Mouse (Mus musculus) right cerebral cortex, adult 18-20 months (tissue): ENCODE measurements around the gene Rps11.
A peak's percentile ranks its signal among the peaks of the same experiment; 100 is the strongest.
"Not testable (repeated sequence)": the region's sequence is repeated elsewhere in the genome, so short reads cannot be mapped to it uniquely, and the experiment has no call there.

Experiments used
- DNase-seq: peaks from one replicate; pipeline ENCODE4 v3.0.0; 2022; ENCODE audit warnings: mixed read lengths

Rps11 gene

DNA sequence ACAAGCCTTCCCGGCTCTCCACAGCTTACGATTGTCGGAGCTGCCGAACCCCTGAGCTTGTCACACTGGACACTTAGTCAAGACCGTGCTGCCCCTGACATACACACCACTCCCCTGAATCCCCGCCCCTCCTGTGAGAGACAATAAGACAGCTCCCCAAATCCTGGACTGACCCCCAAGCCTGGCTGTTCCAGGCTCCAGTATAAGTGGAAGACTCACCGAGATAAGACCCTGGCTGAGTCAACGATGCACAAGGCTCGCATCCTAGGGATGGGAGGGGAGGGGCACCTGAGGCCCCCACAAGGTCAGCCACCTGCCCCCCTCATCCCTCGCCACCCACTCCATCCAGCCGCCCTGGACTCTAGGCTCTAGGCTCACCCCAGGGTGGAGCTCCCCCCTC is 7.6 kb upstream of the Rps11 start:
- no peak for DNase-seq

DNA sequence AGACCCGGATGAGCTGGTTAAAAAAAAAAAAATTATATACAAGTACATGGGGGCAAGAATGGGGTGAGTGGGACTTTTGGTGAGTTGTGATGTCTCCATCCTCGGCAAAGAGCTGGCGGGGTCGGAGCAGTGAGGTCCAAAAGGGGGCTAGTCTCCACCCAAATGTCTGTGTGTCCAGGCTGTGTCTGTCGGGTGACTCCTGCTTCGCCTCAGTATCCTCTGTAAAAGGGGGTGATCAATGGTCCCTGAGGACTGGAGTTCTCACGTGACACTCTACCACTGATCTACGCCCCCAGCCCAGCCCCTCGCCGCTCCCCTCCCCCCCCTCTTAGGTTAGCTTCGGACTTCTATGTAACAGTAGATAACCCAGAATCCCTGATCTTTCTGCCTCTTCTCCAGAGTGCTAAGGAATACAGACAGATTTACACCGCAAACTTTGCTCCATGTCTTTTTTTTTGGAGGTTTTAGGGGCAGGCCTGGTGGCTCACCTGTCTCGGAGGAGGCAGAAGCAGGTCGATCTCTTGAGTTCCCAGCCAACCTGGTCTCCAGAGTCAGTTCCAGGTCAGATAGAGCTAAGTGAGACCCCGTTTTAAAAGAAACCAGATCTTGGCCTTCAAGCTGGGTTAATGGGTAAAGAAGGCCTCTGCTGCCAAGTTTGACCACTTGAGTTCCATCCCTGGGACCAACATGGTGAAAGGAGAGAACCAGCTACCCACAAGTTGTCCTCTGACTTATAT is 5.7 kb upstream of the Rps11 start:
- no peak for DNase-seq

DNA sequence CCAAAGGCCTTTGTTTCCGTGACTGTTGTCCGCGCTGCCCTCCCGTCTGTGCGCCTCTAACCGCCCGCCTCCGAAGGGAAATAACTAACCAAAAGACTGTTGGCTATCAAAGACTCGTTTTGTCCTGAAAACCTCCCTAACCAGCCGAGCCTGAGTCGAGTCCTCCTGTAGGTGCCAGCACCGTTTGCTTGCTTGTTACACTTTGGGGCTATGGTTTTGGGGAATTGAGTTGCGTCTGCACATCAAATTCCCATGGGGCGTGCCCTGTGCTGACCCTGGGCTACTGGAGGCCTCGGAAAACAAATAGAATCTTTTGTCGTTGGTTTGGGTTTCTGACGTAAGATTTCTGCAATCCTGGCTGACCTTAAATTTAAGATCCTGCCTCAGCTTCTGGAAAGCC is 5.1 kb upstream of the Rps11 start:
- DNase-seq = no peak

DNA sequence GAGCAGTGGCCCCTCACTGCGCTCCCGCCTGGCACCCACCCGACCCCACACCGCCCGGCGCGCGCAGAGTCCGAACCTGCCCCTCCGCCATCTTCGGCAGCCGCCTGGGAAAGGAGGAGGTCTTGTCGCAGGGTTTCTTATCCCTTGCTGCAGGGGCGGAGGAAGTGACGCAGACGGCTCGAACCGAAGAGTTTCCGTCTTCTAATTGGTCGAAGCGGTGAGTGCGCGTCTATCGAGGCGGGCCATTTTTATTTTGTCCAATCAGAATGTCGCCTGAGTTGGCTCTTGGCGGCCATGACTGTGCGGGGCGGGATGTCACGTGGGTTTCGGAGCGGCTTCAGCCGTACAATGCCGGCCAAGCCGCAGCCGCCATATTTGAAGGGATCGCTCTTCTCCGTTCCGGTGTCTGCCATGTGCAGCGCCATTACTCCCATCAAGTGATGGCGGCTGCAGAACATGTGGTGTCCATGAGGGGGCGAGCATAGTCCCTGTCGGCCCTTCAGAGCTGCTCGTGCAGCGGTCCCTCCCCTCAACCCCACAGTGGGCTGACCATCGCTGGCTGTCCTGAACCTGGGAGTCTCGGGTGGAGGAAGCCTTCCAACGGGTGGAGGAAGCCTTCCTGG is 4.5 kb upstream of the Rps11 start, which contains the start of gene Rpl13a:
Gene Rpl13a (minus strand): TSS at position 138 of the 623 bp plus-strand sequence.
- DNase-seq = peak; percentile 100

DNA sequence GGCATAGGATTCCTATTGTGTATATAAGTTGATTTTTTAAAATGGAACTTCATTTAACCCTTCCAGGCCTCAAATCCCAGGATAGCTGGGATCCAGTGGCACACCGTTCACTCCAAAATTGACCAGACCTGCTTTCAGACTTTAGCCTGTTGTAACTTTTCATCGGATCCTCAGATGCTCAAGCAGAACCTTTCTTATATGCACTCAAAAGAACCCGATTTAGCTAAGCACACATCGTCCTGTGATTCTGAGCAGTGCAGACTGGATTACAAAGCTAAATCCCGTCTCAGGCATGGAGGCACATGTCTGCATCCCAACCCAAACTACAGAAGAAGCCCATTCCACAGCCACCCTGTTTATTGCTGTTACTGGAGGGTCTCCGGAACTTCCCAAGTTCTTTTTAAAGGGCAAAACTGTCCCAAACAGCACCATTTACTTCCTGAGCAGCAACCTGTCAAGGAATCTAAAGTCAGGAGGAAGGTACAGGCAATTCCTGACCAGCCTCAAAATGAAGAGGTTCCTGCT is 3.5 kb upstream of the Rps11 start:
- no peak for DNase-seq

DNA sequence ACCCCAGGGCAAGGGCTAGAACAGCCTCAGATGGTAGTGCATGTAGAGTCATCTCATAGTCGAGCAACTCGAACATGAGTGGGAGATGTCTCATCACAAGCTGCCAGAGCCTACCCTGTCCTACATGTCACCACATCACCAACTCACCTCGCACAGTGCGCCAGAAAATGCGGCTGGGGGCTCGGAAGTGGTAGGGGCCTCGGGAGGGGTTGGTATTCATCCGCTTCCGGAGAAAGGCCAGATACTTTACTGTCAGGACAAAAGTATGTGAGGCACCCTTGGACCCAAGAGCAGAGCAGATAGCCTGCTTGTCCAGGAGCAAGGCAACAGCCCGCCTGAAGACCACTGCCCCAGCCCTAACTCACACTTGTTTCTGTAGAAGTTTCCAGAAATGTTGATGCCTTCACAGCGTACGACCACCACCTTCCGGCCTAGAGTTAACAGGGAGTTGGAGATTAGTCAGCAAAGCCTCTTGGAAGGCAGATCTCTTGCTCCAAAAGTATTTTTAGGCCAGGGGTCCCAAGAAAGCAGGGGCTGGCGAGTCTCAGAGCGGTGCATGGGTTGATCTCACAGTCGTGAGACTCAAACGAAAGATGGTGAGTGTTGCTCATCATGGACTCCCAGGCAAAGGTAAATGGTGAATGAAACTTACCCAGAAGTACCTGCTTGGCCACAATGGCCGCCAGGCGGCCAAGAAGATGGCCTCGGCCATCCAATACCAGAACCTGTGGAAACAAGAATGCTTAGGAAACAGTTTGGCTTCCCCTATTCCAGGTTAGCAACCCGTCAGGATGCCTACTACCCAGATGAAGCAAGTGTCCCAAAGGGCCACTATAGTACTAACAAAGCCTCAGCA is 2.8 kb upstream of the Rps11 start:
- no peak for DNase-seq

DNA sequence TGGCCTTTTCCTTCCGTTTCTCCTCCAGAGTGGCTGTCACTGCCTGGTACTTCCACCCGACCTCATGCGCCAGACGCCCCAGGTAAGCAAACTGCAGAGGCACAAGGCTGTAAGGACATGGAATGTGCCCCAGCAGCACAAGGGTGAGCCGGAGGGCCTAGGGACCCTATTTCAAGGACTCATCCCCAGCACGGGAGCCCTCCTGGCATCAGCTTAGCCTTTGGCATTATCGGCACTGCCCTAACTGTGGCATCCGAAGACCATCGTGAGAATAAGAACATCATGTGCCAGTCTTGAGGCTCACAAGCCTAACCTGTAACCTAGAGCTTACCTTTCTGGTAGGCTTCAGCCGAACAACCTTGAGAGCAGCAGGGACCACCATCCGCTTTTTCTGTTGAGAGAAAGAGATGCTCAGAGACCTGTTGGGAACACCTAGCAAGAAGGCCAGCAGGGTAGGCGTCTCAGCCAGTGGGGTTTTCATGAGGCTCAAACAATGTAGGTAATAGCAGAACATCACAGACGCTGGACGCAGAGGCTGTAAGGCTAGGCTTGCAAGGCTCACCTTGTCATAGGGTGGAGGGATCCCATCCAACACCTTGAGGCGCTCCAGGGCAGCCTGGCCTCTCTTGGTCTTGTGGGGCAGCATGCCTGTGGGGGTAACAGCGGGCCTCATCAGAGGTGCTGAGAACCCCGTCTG is 2.1 kb upstream of the Rps11 start:
- DNase-seq = no peak

DNA sequence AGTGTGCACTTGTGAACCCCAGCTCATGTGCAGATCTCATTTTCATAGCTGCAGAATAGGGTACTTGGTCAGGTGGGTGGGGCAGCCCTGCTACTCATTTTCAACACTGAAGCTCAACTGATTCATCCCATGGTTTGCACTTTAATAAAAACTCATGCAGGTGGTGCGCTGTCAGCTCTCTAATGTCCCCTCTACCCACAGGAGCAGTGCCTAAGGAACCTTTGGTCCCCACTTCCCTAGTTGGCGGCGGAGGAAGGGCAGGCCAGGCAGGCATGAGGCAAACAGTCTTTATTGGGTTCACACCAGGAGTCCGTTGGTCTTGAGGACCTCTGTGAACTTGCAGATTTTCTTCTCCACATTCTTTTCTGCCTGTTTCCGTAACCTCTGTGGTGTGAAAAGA is 1.4 kb upstream of the Rps11 start:
- not testable (repeated sequence) for DNase-seq

DNA sequence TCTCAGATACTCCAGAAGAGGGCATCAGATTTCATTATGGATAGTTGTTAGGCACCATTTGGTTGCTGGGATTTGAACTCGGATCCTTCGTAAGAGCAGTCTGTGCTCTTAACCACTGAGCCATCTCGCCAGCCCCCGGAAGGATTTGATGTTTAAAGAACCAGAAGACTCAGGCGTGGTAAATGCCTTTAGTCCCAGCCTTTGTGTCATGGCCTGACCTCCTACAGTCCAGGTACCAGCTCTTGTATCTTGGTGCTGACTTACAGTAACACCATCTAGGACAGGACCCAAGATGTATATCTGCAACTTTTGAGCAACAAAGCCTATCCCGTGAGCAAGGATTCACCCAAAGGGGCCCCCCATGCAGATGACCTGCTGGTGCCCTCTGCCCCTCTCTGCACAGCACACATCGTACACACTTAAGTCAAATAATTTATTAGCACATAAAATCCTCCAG is 933 bp upstream of the Rps11 start:
- DNase-seq = no peak

DNA sequence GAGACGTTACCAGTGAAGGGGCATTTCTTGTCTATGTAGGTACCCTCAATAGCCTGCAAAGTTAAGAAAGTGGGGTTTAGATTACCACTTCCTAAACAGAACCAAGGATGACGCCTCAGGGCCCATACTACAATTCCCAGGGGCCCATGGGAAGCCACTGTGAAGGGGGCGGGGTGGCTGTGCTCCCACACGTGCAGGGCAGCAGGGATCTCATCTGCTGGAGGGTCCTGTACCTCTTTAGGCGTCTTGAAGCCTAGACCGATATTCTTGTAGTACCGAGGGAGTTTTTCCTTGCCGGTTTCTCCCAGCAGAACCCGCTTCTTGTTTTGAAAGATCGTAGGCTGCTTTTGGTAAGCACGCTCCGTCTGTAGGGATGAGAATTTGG is 1.1 kb downstream of the Rps11 start:
- no peak for DNase-seq

DNA sequence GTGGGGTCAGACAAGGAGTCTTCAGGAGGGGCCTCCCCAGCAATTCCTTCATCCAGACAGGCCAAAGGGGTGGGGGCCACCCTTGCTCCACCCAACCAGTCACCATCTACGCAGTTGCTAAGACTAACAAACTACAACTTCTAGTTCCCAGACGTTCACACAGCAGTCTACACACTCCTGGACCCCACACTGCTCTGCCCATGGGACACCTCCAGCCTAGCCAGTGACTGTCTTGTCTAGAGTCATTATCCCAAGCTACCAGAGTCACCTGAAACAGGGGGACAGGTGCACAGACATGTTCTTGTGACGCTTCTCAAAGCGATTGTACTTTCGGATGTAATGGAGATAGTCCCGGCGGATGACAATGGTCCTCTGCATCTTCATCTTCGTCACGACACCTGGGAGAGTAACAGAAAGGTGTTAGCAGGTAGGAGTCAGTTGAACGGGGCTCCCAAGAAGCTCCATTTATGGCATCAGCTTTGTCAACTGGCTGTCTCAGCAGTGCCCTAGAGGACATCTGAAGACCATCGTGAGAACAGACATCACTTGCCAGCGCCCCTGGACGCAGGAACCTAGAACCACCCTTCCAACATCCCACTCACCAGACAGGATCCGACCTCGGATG is 1.6 kb downstream of the Rps11 start:
- DNase-seq = no peak

DNA sequence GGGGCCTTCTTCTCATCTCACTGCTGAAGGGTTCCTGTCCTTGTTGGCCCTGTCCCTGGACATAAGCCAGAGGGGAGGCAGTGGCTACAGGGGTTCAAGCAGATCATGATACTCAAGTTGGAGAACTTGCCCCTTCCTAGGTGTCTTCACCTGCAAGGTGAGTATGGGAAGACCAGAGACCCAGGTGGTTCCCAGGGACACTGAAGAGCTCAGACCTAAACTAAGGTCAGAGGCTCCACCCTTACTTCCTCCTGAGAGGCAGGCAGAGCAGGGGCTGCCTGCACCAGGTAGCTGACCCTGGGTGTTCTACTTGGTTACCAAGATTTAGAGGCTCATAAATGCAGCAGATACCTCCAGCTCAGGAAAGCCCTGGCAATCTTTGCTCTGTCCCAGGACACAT is 2.3 kb downstream of the Rps11 start:
- DNase-seq = no peak

DNA sequence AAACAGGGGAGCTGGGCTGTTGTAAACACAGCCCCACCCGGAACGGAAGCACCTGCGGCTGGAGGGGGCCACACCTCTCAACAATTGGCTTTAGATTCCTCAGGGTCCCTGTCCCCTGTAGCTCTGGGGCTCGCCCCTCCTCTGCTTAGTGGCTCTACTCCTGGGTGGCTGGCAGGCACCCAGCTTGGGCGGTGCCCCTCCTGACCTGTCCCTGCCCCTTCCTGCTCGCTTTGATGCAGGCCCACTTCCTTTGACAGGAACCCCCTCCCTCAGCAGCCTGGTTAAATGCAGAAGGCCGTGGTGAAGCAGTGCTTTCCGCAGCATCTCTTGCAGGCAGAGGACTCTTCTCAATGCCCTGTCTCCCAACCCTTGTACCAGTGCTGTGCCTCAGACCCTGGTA is 2.8 kb downstream of the Rps11 start:
- no peak for DNase-seq

DNA sequence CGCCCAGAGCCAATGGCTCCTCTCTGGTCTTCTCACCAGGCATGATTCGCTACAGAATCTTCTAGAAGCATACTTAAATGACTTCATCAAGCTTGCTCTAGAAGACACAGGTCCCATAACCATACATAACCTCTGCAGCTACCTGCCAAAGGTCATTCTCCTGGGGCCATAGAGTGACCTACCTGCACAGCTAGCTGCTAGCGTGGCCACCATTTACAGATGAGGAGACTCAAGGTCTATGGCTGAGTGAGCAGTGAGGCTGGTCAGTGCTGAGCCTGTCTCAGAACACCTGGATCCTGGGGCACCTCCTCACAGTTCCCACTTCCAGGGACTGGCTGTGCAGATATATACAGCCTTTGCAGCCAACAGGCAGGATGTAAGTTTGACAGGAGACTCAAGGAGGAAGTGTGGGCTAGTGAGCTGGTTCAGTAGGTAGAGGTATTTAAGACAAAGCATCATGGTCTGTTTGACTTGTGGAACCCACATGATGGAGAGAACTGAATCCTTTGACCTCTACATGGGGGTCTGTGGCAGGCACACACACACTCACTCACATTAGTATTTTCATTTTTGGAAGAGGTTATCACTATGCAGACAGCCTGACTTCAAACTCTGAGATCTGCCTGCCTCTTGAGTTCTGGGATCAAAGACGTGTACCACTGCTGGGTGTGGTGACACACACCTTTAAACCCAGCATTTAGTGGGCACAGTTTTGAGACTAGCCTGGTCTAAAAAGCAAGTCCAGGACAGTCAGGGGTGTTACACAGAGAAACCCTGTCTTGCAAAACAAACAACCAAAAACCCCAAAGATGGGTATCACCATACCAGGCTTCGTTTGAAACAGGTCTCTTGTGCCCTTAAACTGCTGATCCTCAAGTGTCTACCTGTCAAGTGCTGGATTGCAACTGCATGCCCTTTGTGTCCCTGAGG is 4.2 kb downstream of the Rps11 start:
- no peak for DNase-seq

DNA sequence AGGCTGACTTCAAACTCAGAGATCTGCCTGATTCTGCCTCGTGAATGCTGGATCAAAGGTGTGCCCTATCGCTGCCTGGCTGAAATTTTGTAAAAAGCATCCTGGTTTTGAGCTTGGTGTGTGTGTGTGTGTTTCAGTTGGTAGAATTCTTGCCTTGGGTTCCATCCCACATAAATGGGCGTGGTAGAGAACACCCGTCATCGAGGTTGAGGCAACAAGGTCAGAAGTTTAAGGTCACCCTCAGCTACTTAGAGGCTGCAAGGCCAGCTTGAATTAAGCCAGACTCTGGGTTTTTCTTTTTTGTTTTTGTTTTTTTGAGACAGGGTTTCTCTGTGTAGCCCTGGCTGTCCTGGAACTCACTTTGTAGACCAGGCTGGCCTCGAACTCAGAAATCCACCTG is 5.9 kb downstream of the Rps11 start:
- DNase-seq = no peak

DNA sequence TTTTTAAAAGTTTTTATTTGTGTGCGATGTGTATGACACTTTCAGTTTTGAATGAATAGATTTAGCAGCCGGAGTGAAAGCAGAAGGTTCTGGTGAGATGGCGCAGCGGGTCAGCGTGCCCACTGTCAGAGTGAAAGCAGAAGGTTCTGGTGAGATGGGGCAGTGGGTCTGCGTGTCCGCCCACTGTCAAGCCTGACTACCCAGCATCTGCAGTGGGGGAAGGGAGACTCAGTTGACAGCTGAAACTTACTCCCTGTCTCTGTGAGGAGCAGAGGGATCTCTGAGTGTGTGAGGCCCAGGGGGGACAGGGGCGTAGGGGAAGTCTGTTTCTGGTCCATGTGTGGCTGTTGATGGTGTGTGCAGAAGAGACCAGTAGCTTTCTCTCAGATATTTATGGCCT is 6.7 kb downstream of the Rps11 start:
- no peak for DNase-seq

DNA sequence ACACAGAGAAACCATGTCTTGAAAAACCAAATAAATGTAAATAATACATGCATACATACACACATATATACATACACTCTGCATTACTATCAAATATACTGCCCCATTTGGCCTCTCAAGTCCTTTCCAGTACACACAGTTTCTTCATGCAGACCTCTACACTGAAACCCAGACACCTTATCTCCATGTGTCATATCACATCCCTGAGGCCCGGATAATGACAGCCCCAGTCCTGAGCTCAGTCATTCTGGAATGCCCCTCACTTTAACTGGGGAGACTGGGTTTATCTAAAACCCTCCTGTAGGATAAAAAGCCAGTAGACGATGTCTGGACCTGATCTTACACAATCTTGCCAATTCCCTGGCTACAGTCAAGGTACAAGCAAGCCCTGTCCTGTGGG is 10.8 kb downstream of the Rps11 start:
- no peak for DNase-seq

DNA sequence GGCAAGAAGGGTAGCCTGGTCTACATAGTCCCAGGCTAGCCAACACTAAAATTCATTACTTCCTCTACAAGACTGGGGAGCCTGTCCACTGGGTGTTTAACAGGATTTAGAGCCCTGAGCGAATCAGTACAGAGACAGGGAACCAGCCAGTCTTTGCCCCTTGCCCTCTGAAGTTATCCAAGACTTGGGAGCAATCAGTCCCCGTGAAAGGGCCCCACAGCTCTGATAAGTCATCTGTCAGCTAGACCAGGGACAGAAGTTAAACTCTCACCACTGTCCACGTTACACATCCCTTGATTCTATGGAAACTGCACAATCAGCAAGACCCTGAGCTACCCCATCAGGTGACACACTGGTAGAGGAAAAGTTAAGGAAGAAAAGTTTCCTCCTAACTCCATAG is 11.7 kb downstream of the Rps11 start:
- no peak for DNase-seq

DNA sequence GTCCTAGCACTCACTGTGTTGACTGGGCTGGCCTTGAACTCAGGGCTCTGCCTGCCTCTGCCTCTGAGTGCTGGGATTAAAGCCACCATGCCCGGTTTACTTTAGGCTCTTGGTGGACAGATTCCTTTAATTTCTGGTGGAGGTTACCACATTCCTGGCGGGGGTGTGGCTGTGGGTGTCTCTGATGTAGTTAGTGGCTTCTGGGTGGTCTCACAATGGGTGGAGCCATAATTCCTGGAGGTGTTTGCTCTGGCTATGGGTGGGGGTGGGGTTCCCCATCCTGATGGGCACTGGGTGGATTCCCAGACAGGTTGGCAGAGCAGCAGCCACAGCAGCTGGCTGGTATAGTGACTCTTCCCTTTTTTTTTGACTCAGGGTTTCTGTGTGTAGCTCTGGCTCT is 12.3 kb downstream of the Rps11 start:
- DNase-seq = no peak

DNA sequence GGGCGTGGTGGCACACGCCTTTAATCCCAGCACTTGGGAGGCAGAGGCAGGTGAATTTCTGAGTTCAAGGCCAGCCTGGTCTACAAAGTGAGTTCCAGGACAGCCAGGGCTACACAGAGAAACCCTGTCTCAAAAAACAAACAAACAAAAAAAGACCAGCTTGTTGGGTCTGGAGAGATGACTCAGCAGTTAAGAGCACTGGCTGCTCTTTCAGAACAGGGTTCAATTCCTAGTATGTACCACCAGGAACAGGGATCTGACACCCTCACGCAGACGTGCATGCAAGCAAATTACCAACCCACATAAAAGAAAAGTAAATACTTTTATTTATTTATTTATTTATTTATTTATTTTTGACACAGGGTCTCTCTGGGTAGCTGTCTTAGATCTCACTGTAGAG is 14.2 kb downstream of the Rps11 start:
- DNase-seq = not testable (repeated sequence)

DNA sequence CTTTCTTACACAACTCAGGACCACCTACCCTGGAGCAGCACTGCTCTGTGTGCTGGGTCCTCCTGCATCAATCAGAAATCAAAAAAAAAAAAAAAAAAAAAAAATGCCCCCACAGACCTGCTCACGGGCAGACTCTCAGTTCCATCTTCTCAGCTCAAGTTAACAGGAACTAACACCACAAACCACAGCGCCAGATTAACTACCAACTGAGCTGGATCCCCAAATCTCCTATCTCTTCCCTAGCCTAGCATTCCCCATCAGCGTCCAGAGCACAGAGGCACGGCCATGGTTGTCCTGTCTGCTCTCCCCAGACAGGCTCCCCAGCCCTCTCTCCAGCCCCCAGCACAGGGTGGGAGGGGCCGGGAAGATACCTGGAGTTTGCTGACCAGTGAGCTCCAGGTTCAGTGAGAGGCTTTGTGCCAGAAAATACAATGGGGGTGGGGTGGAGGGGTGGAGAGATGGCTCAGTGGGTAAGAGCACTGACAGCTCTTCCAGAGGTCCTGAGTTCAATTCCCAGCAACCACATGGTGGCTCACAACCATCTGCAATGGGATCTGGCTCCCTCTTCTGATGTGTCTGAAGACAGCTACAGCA is 17.1 kb downstream of the Rps11 start:
- DNase-seq = no peak
